Mouse (Mus musculus): Measurements from ENCODE around the gene Hspa1l.

Hspa1l gene

GRCm38 (mm10) chr17:35027277-35028068 lies 55.0 kb downstream of the Hspa1l start, which contains the start of gene Sapcd1:
Sapcd1 (minus strand) TSS chr17:35028016.
- no peak for DNase-seq

- DNase-seq: no peak
These were observed 55.8 kb downstream of the Hspa1l start for GRCm38 (mm10) chr17:35028315-35028714.

All from right cerebral cortex, postnatal 25 days (tissue).